Mouse (Mus musculus): ENCODE results near the gene Gfpt1.

DNA sequence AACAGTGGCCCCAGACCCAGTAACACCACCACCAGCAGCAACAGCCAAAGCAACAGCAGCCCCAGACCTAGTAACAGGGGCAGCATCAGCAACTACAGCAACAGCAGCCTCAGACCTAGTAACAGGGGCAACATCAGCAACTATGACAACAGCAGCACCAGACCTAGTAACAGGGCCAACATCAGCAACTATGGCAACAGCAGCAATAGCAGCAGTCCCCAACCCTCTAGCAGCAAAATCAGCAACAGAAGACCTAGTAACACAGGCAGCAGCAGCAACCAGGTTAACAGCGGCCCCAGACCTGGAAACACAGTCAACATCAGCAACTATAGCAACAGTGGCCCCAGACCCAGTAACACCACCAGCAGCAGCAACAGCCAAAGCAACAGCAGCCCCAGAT is 68.8 kb downstream of the Gfpt1 start:
- no peak for TF ChIP-seq NANOG (IDR thresholded peaks at IDR 0.05; ENCODE audit: borderline replicate concordance, low read length)
- TF ChIP-seq CTCF (conservative IDR thresholded peaks at IDR 0.05; ENCODE audit: low read length) = no peak
- no peak for TF ChIP-seq POU5F1 (IDR thresholded peaks at IDR 0.05; ENCODE audit: borderline replicate concordance, low read length)

Data from E14TG2a.4 (cell line).